Mouse (Mus musculus): ENCODE measurements at regions not wholly inside any gene's neighbourhood (a gene's known extent, or its start where the extent isn't known, plus 50 kb on each side); places are given as distances from the start of the nearest gene placed in this dataset.
A peak's percentile ranks its signal among the peaks of the same experiment; 100 is the strongest.

- no peak for DNase-seq
Observed at GRCm38 (mm10) chr1:61277170-61277710, 299.5 kb downstream of the Icos start.

- no peak for DNase-seq
Observed at GRCm38 (mm10) chr1:61288185-61288584, 310.5 kb downstream of the Icos start.

GRCm38 (mm10) chr1:61288946-61289345 is 311.2 kb downstream of the Icos start:
- DNase-seq = no peak

DNA sequence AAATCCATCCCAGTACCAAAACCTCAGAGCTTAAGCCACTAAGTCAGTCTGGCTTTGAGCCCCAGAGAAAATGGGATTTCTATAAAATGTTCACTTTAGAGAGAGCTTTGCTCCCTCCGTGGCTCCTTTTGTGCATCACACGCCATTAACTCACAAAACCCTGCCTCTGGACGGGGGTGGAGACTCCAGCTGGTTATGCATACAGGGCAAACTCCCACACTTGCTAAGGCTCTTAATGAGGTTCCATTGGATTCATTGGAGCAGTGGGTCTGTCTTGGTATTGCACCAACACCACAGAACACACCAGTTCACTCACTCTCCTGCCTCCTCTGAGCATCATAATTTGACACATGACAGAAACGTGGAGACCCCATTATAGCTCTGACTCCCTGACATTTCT is 311.8 kb downstream of the Icos start:
- no peak for DNase-seq

- DNase-seq = no peak
Observed at GRCm38 (mm10) chr1:61293106-61293505, 315.4 kb downstream of the Icos start.

GRCm38 (mm10) chr1:61295219-61295618 is 317.5 kb downstream of the Icos start:
- DNase-seq = no peak

GRCm38 (mm10) chr1:61296831-61297230 is 319.1 kb downstream of the Icos start:
- DNase-seq = no peak

DNA sequence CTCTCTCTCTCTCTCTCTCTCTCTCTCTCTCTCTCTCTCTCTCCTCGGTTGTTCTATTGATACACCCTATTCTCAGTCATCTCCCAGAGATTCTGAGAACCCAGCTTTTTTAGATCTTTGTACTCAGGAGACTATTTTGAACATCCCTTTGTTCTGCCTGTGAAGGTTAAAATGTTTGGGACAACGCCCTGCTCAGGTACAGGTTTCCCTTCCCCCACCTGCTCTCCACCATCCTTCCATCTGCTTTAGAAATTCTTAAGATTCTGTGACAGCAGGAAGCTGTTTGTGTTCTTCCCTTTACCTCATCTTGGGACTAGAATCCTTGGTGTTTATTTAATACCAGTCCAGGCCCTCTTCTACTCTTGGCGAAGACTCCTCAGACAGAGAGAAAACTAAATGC is 319.6 kb downstream of the Icos start:
- no peak for DNase-seq

- DNase-seq = peak; percentile 77
Observed at GRCm38 (mm10) chr1:61298064-61298463, 320.3 kb downstream of the Icos start.

DNA sequence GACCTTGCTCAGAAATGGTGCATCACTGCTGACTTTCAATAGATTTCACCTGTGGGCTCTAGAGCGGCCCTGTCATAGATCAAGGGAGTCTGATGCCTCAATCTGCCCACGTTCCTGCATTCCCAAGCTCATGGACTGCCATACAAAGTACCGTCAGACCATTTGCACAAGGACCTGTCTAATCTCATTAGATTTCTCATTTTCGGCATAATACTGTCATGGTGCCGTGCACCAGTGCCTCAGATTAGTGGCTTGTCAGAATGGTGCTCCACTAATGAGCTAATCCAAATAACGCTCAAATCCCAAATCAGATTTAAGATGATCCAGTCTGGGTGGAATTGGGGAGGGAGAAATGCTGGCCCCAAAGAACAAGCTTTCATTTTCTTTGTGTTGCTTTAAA is 321.1 kb downstream of the Icos start:
- no peak for DNase-seq

- DNase-seq = no peak
Observed at GRCm38 (mm10) chr1:61300491-61300890, 322.8 kb downstream of the Icos start.

GRCm38 (mm10) chr1:61301041-61302030 is 323.6 kb downstream of the Icos start:
- no peak for DNase-seq

- no peak for DNase-seq
Observed at GRCm38 (mm10) chr1:61302570-61303071, 324.9 kb downstream of the Icos start.

DNA sequence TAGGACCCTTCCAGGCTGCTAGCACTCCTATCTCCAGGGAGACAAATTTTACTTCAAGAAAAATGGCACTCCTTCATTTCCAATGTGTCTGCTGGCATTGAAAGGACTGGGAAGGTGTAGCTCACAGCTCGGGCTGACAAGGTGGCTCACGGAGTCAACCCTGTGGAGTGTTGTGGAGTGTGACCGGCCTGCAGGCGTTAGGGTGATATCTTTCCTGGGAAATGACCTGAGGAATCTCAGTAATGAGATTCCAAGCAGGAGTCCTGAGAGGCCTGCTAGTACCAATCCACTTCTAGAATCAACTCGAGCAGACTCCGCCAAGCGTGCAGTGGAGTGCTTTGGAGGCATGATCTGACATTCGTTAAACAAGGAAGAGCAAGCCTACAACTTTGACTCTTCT is 328.6 kb downstream of the Icos start:
- DNase-seq = no peak

GRCm38 (mm10) chr1:61309563-61309962 is 329.1 kb upstream of the Pard3b start:
- no peak for DNase-seq

- DNase-seq = no peak
Observed at GRCm38 (mm10) chr1:61310063-61310760, 328.4 kb upstream of the Pard3b start.

DNA sequence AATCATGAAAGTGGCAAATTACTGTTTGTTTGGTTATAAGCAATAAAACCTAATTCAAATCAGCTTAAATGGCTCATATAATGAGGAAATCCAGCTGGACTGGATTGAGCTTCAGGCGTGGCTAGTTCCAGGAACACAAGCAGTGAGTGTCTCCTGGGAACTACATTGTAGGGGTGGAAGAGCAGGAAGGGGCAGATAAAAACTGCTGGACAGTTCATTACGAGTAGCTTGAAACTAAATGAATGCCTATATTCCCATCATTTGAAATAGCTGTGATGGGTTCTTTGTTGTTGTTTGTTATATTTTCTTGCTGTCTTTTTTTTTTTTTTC is 327.9 kb upstream of the Pard3b start:
- no peak for DNase-seq

DNA sequence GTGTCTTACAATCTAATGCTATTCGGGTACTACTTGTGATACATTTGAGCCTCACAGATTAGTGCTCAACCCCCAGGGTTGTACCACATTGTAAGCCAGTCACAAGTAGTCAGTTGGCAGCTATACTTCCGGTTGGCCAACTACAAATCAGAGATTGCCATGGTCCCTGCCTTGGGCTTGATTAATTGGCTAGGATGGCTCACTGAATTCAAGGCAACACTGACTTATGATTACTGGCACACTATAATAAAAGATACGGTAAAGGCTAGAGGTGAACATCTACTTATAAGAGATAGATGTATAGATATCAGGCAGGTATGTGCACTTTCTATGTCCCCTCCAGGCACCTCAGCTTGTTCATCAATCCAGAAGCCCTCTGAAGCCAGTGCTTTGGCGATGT is 325.4 kb upstream of the Pard3b start:
- DNase-seq = no peak

- no peak for DNase-seq
Observed at GRCm38 (mm10) chr1:61316261-61316660, 322.4 kb upstream of the Pard3b start.

DNA sequence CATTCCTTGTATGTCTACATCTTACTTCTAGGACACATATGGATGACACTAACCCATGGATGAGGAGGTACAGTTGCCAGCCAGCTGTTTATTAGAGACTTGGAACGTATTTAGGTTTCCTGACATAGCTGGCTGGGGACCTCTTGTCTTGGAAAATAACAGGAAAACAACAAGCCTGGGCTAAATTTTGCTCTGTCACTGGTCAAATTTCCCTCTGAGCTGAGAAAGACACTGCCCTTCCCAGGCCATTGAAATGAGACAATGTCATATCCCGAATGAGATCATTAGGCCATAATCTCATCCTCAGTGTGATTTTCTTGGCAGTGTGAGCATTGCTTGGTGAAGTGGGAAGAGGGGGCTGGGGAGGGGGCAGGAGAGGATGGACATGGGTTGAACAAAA is 321.9 kb upstream of the Pard3b start:
- no peak for DNase-seq

GRCm38 (mm10) chr1:61318042-61318441 is 320.6 kb upstream of the Pard3b start:
- DNase-seq = no peak

DNA sequence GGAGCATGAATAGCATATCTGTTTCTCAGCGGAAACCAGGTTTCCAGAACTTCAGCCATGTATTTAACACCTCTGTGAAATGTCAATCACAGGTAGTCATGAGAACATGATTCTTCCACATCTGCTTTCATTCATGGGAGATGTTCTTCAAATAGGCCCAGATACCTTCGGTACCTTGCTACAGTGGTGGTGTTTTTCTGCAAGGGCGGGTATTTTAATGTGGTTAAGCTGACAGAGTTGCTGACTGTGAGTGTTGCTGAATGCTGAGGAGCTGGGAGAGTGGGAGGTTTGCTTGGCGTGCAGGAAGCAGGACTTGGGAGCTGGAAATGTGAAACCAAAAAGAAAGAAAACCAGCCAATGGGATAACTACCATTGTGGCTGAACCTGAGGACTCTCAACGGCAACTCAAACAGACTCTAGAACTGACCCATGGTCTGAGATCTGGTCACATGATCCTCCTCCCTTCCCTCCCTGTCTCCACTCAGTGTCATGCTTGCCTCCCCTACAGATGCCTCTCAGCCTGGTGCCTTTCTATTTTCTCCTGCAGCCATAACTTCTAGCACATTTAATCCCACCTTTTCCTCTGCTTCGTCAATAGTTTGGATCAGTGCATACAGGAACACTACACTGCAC is 317.0 kb upstream of the Pard3b start:
- DNase-seq = no peak

DNA sequence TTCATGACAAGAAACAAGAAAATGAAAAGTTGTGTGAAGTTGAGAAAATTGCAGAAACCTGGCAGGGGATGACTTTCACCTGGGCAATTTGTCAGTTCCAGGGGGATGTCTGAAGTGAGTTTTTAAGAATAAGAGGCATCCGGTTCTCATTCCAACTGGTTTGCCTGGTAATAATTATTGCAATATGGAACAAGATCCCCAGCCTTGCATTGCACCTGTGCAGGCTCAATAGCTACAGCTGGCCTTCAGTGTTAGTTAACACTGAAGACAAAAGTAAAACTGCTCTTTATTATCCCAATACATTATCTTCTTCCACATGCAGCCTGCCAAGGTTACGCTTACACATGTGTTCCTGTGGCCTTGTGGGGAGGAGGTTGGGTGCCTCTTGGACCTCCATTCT is 307.2 kb upstream of the Pard3b start:
- no peak for DNase-seq
